Mouse (Mus musculus) midbrain, postnatal 0 days (tissue): Measurements from ENCODE around the gene Bcs1l. TPM values are rescaled to one million over a fixed set of nuclear protein-coding genes. Genes with fewer than 3 reads are reported as not detected.
A peak's percentile ranks its signal among the peaks of the same experiment; 100 is the strongest.

ENCODE experiments used
- ATAC-seq: fragments of 200-750 bp; cut with Nextera tagmentation; 2 replicates; pipeline ENCODE4 v1.8.0; 2017; ENCODE audit warnings: moderate number of reproducible peaks, mild to moderate bottlenecking, moderate TSS enrichment, moderate library complexity; ENCODE audit not compliant: low FRiP score
- DNase-seq: peaks from one replicate; pipeline ENCODE4 v3.0.0-alpha.2; 2015; ENCODE audit warnings: low spot score
- H3K27ac ChIP-seq: fragments of 300-500 bp; sonication (generic); 2 replicates; pipeline ENCODE4 v1.5.1; 2014; ENCODE audit warnings: low read depth, mild to moderate bottlenecking, low read length, mixed read lengths
- H3K27me3 ChIP-seq: fragments of 300-500 bp; sonication (generic); 2 replicates; pipeline ENCODE4 v1.6.1; 2014; ENCODE audit warnings: low read length, control low read depth, mixed read lengths; ENCODE audit not compliant: insufficient read depth
- H3K36me3 ChIP-seq: fragments of 300-500 bp; sonication (generic); 2 replicates; pipeline ENCODE4 v1.6.1; 2014; ENCODE audit warnings: low read length, control low read depth, mixed read lengths; ENCODE audit not compliant: insufficient read depth
- H3K4me1 ChIP-seq: fragments of 300-500 bp; sonication (generic); 2 replicates; pipeline ENCODE4 v1.6.1; 2014; ENCODE audit warnings: mild to moderate bottlenecking, control low read depth, antibody characterized with exemption, low read length, mixed read lengths; ENCODE audit not compliant: insufficient read depth
- H3K4me2 ChIP-seq: fragments of 300-500 bp; sonication (generic); 2 replicates; pipeline ENCODE4 v1.6.1; 2014; ENCODE audit warnings: low read depth, mild to moderate bottlenecking, low read length, mixed read lengths; ENCODE audit not compliant: poor library complexity, severe bottlenecking
- H3K4me3 ChIP-seq: fragments of 300-500 bp; sonication (generic); 2 replicates; pipeline ENCODE4 v1.5.1; 2014; ENCODE audit warnings: low read depth, mild to moderate bottlenecking, low read length, moderate library complexity
- H3K9ac ChIP-seq: fragments of 300-500 bp; sonication (generic); replicated peaks from 2 replicates; pipeline ENCODE4 v1.6.1; 2014; ENCODE audit warnings: mild to moderate bottlenecking, low read length, moderate library complexity, mixed read lengths; ENCODE audit not compliant: poor library complexity, severe bottlenecking
- H3K9me3 ChIP-seq: fragments of 300-500 bp; sonication (generic); 2 replicates; pipeline ENCODE4 v1.6.1; 2016; ENCODE audit warnings: low read length, control low read depth
- CTCF ChIP-seq: IDR thresholded peaks from 2 replicates; pipeline ENCODE4 v1.5.1; 2016; ENCODE audit warnings: antibody characterized with exemption, mild to moderate bottlenecking
- WGBS: fragments of 180-500 bp; shearing (Covaris S2); extraction: QIAGEN DNeasy Blood & Tissue Kit; methylation state at CpG from one replicate; pipeline ENCODE4 v1.1.7; 2014; 5-methylcytosine and 5-hydroxymethylcytosine counted together
- polyA plus RNA-seq: library from polyadenylated mRNA; unstranded; fragments of >200 nt; fragmentation: Nextera tagmentation; extraction: Ambion mirVana; gene quantifications from 2 replicates; pipeline ENCODE4 v1.2.1, GENCODE M21; 2015
- total RNA-seq: library from RNA; depleted of rRNA; stranded (reverse); fragments of >200 nt; gene quantifications from 2 replicates; pipeline ENCODE4 v1.2.3, GENCODE M21; 2014

Gene Bcs1l
- total and polyA plus RNA-seq, 2 experiments from 2014 or later: 12.4 to 19.9 TPM

DNA sequence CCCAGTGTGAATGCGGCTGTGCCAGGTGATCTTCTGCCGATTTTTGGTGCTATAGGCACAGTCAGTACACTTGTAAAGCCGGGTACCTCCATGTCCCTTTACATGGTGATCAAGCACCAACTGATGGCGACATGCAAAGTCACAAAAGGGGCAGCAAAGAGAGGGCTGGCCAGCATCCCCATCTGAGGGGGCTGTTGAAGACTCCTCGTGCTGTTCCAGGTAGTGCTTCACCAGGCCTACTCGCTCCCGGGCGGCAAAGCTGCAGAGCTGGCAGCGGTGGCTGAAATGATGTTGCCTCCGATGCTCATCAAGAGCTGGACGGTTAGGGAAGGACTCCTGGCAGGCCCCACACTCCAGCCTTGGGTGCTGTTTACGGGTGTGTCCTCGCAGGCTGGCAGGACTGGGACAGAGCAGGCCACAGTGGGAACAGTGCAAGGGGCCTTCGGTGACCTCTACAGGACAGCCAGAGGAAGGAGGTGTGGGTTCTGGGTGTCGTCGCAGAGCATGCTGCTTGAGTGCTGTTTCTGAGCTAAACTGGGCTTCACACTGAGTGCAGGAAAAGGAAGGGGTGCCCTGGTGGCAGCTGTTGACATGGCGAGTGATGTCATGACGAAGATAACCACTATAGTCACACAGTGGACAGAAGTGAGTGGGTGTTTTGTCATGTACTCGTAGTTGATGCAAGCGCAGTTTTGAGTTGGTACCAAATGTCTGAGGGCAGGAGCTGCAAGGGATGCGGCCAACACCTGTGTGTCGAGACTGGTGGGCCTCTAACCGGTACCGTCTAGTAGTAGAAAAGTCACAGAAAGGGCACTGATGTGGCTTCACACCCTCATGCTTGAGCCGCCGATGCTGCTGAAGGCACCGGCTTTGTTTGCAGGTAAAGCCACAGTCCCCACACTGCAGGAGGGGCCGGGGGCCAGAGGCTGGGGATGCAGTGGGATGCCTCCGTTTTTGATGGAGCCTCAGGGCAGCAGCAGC lies 18.1 kb upstream of the Bcs1l start:
- Histone ChIP-seq H3K27ac (no peak overlapping the region), H3K9me3 (no peaks in the 10 kb centered on the region), H3K27me3 (no peaks in the 10 kb centered on the region), H3K4me3 (no peak overlapping the region), H3K4me1 (no peaks in the 10 kb centered on the region), H3K4me2 (no peak overlapping the region), H3K9ac (no peak overlapping the region), H3K36me3 (peaks cover 75% of the 10 kb centered on the region)
- 0 out of 2 replicates have a peak, but pooled peaks have one; percentile 7 for TF ChIP-seq CTCF
- no peak for ATAC-seq
- 92% methylated on average over 29 of the region's 29 CpGs for WGBS
- DNase-seq: no peak

DNA sequence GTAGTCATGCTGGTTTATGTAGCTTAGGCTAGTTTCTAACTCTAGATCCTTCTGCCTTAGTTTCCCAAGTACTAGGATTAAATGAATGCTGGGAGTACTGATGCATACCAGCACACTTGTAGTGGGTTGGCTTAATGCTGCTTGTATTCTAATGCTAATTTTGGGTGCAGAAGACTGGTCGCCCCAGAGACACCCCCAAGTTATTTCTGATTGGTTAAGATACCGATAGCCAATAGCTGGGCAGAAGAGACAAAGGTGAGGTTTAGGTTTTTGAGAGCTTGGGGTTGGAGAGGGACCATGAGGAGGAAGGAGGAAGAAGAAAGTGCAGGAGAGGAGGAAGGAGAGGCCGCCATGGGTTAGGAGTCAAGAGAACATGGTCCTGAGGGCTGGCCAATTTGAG lies 5.5 kb upstream of the Bcs1l start:
- DNase-seq: no peak
- no peak for TF ChIP-seq CTCF
- H3K4me3 ChIP-seq: no peak overlapping the region
- no peak for ATAC-seq
- WGBS: 79% methylated on average over 3 of the region's 3 CpGs
- H3K4me2 ChIP-seq: no peak overlapping the region
- no peak overlapping the region for H3K9ac ChIP-seq
- H3K27me3 ChIP-seq: no peaks in the 10 kb centered on the region
- H3K4me1 ChIP-seq: no peaks in the 10 kb centered on the region; the same call in 1 of the 2 replicates
- H3K9me3 ChIP-seq: no peaks in the 10 kb centered on the region
- peaks cover 26% of the 10 kb centered on the region for H3K36me3 ChIP-seq
- H3K27ac ChIP-seq: no peak overlapping the region

DNA sequence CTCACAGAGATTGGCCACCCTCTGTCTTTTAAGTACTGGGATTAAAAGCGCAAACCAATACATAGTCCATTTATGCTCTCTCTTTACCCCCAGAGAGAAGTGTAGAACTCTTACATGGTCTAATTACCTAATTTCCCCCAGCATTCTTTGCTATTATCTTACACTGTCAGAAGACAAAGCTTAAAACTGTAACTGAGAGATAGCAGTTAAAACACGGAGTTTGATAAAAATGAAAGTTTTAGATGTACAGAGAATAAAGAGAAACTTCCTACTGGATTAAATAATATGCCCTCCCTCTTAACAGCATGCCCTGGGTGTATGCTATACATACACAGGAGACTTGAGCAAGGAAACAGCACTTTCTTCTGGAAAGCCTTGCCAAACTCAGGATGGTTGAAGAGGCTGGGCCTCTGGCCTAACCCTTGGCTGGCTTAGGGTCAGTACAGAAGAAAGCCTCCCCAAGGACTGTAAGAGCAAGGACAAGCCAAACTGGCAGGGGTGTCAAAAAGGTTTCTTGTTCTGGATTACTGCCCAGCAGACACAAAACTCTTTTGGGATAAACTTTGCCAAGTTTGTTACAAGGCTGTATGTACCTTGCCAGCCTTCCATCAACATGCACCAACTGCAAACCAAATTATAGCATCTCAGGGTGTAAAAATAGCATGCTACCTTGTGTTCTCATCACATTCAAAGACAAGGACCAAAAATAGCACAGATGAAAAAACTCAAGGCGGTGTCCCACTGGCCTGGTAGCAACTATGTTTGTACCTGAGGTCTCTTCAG lies 3.3 kb upstream of the Bcs1l start:
- WGBS: 93% methylated on average over 3 of the region's 3 CpGs
- DNase-seq (no peak), ATAC-seq (no peak)
- Histone ChIP-seq H3K27ac (no peak overlapping the region), H3K4me1 (no peaks in the 10 kb centered on the region; the same call in 1 of the 2 replicates), H3K4me3 (no peak overlapping the region), H3K9ac (no peak overlapping the region), H3K4me2 (no peak overlapping the region), H3K9me3 (no peaks in the 10 kb centered on the region), H3K36me3 (peaks cover 11% of the 10 kb centered on the region), H3K27me3 (no peaks in the 10 kb centered on the region)
- no peak for TF ChIP-seq CTCF

DNA sequence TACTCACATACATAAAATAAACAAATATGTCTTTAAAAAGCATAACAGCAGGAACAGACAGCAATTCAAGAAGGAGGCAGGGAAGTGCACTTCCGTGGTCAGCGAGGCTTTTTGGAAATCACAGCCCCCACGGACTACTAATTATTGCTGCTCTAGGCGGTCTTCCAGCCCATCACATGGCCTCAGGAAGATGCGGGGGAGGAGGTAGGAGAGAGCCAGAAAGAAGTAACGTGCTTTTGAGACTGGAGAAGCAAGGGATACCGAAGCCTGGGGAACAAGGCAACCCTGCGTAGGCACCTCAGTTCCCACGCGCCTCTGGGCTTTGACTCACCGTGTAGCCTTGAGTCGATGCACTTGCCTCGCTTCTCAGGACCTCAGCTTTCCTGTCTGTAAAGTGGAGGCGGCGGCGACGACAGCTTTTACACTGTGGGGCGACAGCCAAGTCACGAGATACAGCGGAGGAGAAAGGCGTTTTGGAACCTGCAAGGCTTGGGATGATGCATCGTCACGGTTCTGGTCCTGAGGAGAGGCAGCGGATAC lies 786 bp upstream of the Bcs1l start:
- H3K36me3 ChIP-seq: peaks cover 28% of the 10 kb centered on the region
- H3K9me3 ChIP-seq: no peaks in the 10 kb centered on the region
- H3K4me1 ChIP-seq: no peaks in the 10 kb centered on the region; the same call in 1 of the 2 replicates
- peak overlapping the region; percentile 87 for H3K4me2 ChIP-seq
- under 1% methylated on average over 24 of the region's 24 CpGs for WGBS
- peak overlapping the region; percentile 78 for H3K4me3 ChIP-seq
- no peaks in the 10 kb centered on the region for H3K27me3 ChIP-seq
- DNase-seq (peak; percentile 46), ATAC-seq (peak; percentile 6; the same call in 1 of the 2 replicates)
- no peak for TF ChIP-seq CTCF
- H3K27ac ChIP-seq: peak overlapping the region; percentile 70
- H3K9ac ChIP-seq: peak overlapping the region; percentile 58

DNA sequence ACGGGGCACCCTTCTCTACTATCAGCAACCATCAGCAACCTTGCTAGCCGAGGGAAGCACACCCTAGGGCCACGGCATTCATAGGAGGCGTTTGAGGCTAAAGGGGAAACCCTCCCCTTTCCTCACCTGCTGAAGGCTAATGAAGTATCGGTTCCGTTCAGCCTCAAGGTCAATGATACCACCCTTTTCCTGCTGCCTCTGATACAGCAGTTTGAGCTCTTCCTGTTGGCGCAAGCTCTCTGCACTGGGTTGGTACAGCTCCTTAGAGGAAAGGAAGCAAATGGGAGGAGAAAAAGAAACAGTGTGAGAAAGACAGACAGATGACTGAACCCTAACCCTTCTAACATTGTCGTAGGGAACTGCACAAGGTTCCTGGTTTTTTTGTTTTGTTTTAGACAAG lies 6.3 kb downstream of the Bcs1l start:
- whole genome bisulfite sequencing: 91% methylated on average over 8 of the region's 8 CpGs
- Histone ChIP-seq H3K4me3 (no peak overlapping the region), H3K27ac (no peak overlapping the region), H3K36me3 (peaks cover 59% of the 10 kb centered on the region), H3K9ac (no peak overlapping the region), H3K9me3 (no peaks in the 10 kb centered on the region), H3K4me2 (no peak overlapping the region), H3K27me3 (no peaks in the 10 kb centered on the region), H3K4me1 (no peaks in the 10 kb centered on the region)
- no peak for TF ChIP-seq CTCF
- DNase-seq (no peak), ATAC-seq (no peak)
